Mouse (Mus musculus) liver, embryonic 16.5 days (tissue): ENCODE results near the gene Chrm1. TPM values are rescaled to one million over a fixed set of nuclear protein-coding genes. Genes with fewer than 3 reads are reported as not detected.

ENCODE experiments used
- ATAC-seq: fragments of 200-750 bp; cut with Nextera tagmentation; 2 replicates; pipeline ENCODE4 v1.8.0; 2017; ENCODE audit warnings: low read depth, mild to moderate bottlenecking, moderate number of reproducible peaks, moderate library complexity
- H3K27ac ChIP-seq: fragments of 300-500 bp; sonication (generic); 2 replicates; pipeline ENCODE4 v1.5.1; 2014; ENCODE audit warnings: mild to moderate bottlenecking, low read length
- H3K27me3 ChIP-seq: fragments of 300-500 bp; sonication (generic); 2 replicates; pipeline ENCODE4 v1.6.1; 2014; ENCODE audit warnings: low read depth, low read length, mixed read lengths; ENCODE audit not compliant: control insufficient read depth, insufficient read depth
- H3K36me3 ChIP-seq: fragments of 300-500 bp; sonication (generic); 2 replicates; pipeline ENCODE4 v1.6.1; 2014; ENCODE audit warnings: mild to moderate bottlenecking; ENCODE audit not compliant: control insufficient read depth, insufficient read depth
- H3K4me1 ChIP-seq: fragments of 300-500 bp; sonication (generic); 2 replicates; pipeline ENCODE4 v1.6.1; 2014; ENCODE audit warnings: low read depth, low read length, mixed read lengths; ENCODE audit not compliant: control insufficient read depth
- H3K4me2 ChIP-seq: fragments of 300-500 bp; sonication (generic); 2 replicates; pipeline ENCODE4 v1.6.1; 2014; ENCODE audit warnings: low read depth, low read length, mixed read lengths
- H3K4me3 ChIP-seq: fragments of 300-500 bp; sonication (generic); 2 replicates; pipeline ENCODE4 v1.5.1; 2014; ENCODE audit warnings: low read depth, mild to moderate bottlenecking, low read length
- H3K9ac ChIP-seq: fragments of 300-500 bp; sonication (generic); 2 replicates; pipeline ENCODE4 v1.6.1; 2014; ENCODE audit warnings: low read depth, low read length
- H3K9me3 ChIP-seq: fragments of 300-500 bp; sonication (generic); replicated peaks from 2 replicates; pipeline ENCODE4 v1.6.1; 2016; ENCODE audit warnings: low read length; ENCODE audit not compliant: control insufficient read depth
- WGBS: fragments of 180-500 bp; shearing (Covaris S2); extraction: QIAGEN DNeasy Blood & Tissue Kit; methylation state at CpG from one replicate; pipeline ENCODE4 v1.1.7; 2014; ENCODE audit not compliant: insufficient replicate concordance; 5-methylcytosine and 5-hydroxymethylcytosine counted together
- polyA plus RNA-seq: library from polyadenylated mRNA; unstranded; fragments of >200 nt; fragmentation: Nextera tagmentation; extraction: Ambion mirVana; gene quantifications from 2 replicates; pipeline ENCODE4 v1.2.1, GENCODE M21; 2015

The Chrm1 gene
- polyA plus RNA-seq, 1 experiment from 2014 or later = not detected

- Histone ChIP-seq H3K27ac (peak overlapping the region; percentile 68), H3K4me3 (no peak overlapping the region), H3K27me3 (no peaks in the 10 kb centered on the region), H3K4me1 (peaks cover 12% of the 10 kb centered on the region), H3K9ac (no peak overlapping the region), H3K4me2 (peak overlapping the region; percentile 8; the same call in 1 of the 2 replicates), H3K9me3 (no peaks in the 10 kb centered on the region), H3K36me3 (no peaks in the 10 kb centered on the region)
- ATAC-seq = peak; percentile 66
- WGBS = 14% methylated on average over 9 of the region's 9 CpGs
Observed at GRCm38 (mm10) chr19:8673336-8674063, 9.9 kb downstream of the Chrm1 start.

DNA sequence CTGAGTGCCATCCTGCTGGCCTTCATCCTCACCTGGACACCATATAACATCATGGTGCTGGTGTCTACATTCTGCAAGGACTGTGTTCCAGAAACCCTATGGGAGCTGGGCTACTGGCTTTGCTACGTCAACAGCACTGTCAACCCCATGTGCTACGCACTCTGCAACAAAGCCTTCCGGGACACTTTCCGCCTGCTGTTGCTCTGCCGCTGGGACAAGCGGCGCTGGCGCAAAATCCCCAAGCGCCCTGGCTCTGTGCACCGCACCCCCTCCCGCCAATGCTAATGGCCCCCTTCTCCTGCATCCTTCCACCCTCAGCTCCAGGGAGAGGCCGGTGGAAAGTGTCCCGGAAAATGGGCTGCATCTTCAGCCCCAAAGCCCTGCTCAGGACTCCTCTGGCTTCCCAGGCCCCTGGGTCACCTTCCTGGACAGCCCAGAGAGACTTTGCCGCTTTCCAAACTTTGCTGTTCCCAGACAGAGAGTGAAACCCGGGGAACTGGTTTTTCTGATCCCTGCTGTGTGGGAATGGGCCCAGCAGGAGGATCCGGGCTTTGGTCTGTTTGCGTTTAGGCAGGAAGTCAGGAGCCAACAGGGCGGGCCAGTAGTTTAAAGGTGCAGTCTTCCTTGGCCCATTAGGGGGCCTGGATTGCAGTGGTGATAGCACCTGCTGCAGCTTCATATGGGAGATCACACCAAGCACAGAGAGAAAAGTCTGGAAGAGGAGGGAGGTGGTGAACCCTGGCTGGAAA, 15.6 kb downstream of the Chrm1 start:
- Histone ChIP-seq H3K9ac (no peak overlapping the region), H3K4me1 (no peaks in the 10 kb centered on the region), H3K27ac (no peak overlapping the region), H3K27me3 (no peaks in the 10 kb centered on the region), H3K4me2 (peak overlapping the region; percentile 33), H3K36me3 (no peaks in the 10 kb centered on the region), H3K4me3 (peak overlapping the region; percentile 10), H3K9me3 (no peaks in the 10 kb centered on the region)
- peak; percentile 35; the same call in 1 of the 2 replicates for ATAC-seq
- WGBS = 59% methylated on average over 18 of the region's 18 CpGs

- no peaks in the 10 kb centered on the region for H3K36me3 ChIP-seq
- WGBS = 71% methylated on average over 4 of the region's 4 CpGs
- no peaks in the 10 kb centered on the region for H3K9me3 ChIP-seq
- no peak for ATAC-seq
- no peak overlapping the region for H3K4me2 ChIP-seq
- no peaks in the 10 kb centered on the region for H3K4me1 ChIP-seq
- H3K4me3 ChIP-seq = no peak overlapping the region
- H3K9ac ChIP-seq = no peak overlapping the region
- no peaks in the 10 kb centered on the region for H3K27me3 ChIP-seq
- no peak overlapping the region for H3K27ac ChIP-seq
Observed at GRCm38 (mm10) chr19:8681633-8682362, 18.2 kb downstream of the Chrm1 start.

- Histone ChIP-seq H3K27me3 (no peaks in the 10 kb centered on the region), H3K4me3 (no peak overlapping the region), H3K4me2 (no peak overlapping the region), H3K9me3 (no peaks in the 10 kb centered on the region), H3K27ac (no peak overlapping the region), H3K9ac (no peak overlapping the region), H3K4me1 (no peaks in the 10 kb centered on the region), H3K36me3 (no peaks in the 10 kb centered on the region)
- peak; percentile 33; the same call in 1 of the 2 replicates for ATAC-seq
- 0% methylated on average over 3 of the region's 3 CpGs for WGBS
Observed at GRCm38 (mm10) chr19:8682996-8683395, 19.4 kb downstream of the Chrm1 start.

DNA sequence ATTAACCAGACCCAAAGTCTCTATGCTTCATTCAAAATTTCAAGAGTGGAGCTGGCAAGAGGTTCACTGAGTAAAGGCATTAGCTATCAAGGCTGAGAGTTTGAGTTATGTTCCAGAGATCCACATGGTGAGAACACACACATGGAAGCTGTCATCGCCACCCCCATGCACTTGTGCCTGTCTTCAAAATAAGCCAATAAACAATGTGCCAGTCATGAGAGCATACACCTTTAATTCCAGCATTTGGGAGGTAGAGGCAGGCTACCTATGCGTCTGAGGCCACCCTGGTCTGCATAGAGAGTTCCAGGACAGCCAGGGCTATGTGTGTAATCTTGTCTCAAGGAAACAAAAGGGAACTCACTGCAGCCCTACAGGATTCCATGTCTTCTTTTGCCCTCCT, 20.0 kb downstream of the Chrm1 start:
- Histone ChIP-seq H3K4me1 (no peaks in the 10 kb centered on the region), H3K4me3 (no peak overlapping the region), H3K36me3 (no peaks in the 10 kb centered on the region), H3K4me2 (no peak overlapping the region), H3K9me3 (no peaks in the 10 kb centered on the region), H3K27me3 (no peaks in the 10 kb centered on the region), H3K27ac (no peak overlapping the region), H3K9ac (no peak overlapping the region)
- WGBS = 64% methylated on average over 2 of the region's 2 CpGs
- no peak for ATAC-seq

DNA sequence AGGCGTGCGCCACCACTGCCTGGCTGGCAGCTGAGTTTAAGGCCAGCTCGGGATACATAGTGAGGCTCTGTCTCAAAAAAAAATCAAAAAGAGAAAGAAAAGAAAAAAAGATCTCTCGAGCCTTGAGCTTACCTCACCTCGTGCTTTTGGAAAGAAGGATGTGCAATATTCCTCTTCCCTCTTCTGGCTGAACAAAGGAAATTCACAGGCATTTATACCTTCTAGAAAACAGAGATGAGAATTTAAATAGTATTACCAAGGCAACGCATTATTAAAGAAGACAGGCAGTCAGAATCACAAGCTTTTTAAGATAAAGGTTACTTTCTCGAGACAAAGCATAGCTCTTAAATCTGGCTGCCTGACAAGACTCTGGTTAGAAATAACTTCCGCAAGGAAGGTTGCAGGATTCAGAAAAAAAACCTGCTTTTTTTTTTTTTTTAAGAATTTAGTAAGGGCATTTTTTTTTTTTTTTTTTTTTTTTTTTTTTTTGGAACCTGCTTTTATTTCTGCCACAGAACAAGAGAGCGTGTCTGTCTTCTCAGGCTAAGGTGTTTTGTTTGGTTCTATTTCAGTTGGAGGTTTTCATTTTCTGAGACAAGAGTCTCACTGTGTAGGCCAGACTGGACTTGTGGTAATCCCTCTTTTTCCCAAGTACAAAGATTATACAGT, 28.4 kb downstream of the Chrm1 start:
- 67% methylated on average over 9 of the region's 9 CpGs for WGBS
- no peaks in the 10 kb centered on the region for H3K27me3 ChIP-seq

GRCm38 (mm10) chr19:8692740-8693139, 29.2 kb downstream of the Chrm1 start:
- no peak for ATAC-seq
- 66% methylated on average over 5 of the region's 5 CpGs for WGBS

More for the DNA sequence above, 28.4 kb downstream of the Chrm1 start:
- H3K27ac ChIP-seq = no peak overlapping the region
- H3K4me3 ChIP-seq = no peak overlapping the region
- H3K4me2 ChIP-seq = no peak overlapping the region
- ATAC-seq = no peak
- H3K9ac ChIP-seq = no peak overlapping the region
- H3K9me3 ChIP-seq = no peaks in the 10 kb centered on the region
- H3K4me1 ChIP-seq = peaks cover 11% of the 10 kb centered on the region
- no peaks in the 10 kb centered on the region for H3K36me3 ChIP-seq

DNA sequence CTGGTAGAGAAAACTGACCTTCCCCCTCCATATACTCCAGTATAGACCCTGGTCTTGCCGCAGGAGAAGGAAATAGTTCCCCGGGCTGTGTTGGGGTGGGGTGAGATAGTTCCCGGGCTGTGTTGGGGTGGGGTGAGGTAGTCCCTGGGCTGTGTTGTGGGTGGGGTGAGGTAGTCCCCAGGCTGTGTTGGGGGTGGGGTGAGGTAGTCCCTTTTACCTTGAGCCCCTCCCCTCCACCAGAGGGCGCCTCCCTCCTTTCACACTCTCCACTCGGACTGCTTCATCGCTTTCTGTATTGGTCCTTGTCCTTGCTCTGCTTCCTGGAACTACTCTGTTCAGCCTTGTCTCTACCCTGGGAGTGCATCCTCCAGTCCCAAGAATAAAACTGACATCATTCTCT, 31.7 kb downstream of the Chrm1 start:
- Histone ChIP-seq H3K27me3 (no peaks in the 10 kb centered on the region), H3K4me2 (0 out of 2 replicates have a peak overlapping the region, but pooled peaks have one; percentile 25), H3K27ac (no peak overlapping the region), H3K9ac (no peak overlapping the region), H3K4me1 (peaks cover 11% of the 10 kb centered on the region), H3K4me3 (no peak overlapping the region), H3K36me3 (no peaks in the 10 kb centered on the region), H3K9me3 (no peaks in the 10 kb centered on the region)
- 32% methylated on average over 6 of the region's 6 CpGs for WGBS
- peak; percentile 91 for ATAC-seq

More at GRCm38 (mm10) chr19:8692740-8693139, 29.2 kb downstream of the Chrm1 start:
- H3K36me3 ChIP-seq = no peaks in the 10 kb centered on the region
- H3K27ac ChIP-seq = no peak overlapping the region
- no peak overlapping the region for H3K9ac ChIP-seq
- no peaks in the 10 kb centered on the region for H3K9me3 ChIP-seq
- H3K4me2 ChIP-seq = no peak overlapping the region
- no peaks in the 10 kb centered on the region for H3K27me3 ChIP-seq
- H3K4me3 ChIP-seq = no peak overlapping the region
- peaks cover 11% of the 10 kb centered on the region for H3K4me1 ChIP-seq
